In genomic region chr17:50813580-50813979, GRCm38 (mm10) we compare ENCODE assay signal across 22 mouse cellular contexts.
"Had no signal": no experiment of that assay in that cellular context is flagged by ENCODE, and none has a peak within 500 bp of the region (broad histone marks: within the 10 kb centered on the region; RNA-seq: fewer than 3 reads in every experiment).

No protein-coding gene starts in this region.

- DNase-seq: gastrocnemius, postnatal 14 days; gastrocnemius, postnatal 36 days; heart, adult 11 months; heart, adult 2 months; heart, postnatal 36 days; kidney, adult 11 months; layer of hippocampus, adult 9-11 months; layer of hippocampus, postnatal 36 days; left cerebral cortex, postnatal 4 days had no signal

- H3K27ac ChIP-seq: heart, adult 2 months; heart, embryonic 13.5 days; heart, embryonic 15.5 days; hindbrain, embryonic 13.5 days; hindbrain, embryonic 15.5 days; hindbrain, postnatal 0 days; kidney, embryonic 15.5 days; kidney, postnatal 0 days; limb, embryonic 13.5 days; limb, embryonic 15.5 days; liver, embryonic 12.5 days; liver, embryonic 14.5 days had no signal

- H3K27me3 ChIP-seq: heart, embryonic 13.5 days; heart, embryonic 15.5 days; hindbrain, embryonic 13.5 days; hindbrain, embryonic 15.5 days; kidney, embryonic 15.5 days; limb, embryonic 13.5 days; limb, embryonic 15.5 days; liver, embryonic 12.5 days had no signal

- H3K4me2 ChIP-seq: heart, embryonic 11.5 days; heart, embryonic 13.5 days; heart, embryonic 15.5 days; hindbrain, embryonic 13.5 days; hindbrain, embryonic 15.5 days; kidney, embryonic 15.5 days; limb, embryonic 13.5 days; limb, embryonic 15.5 days; liver, embryonic 12.5 days had no signal

- H3K9me3 ChIP-seq: heart, embryonic 13.5 days; heart, embryonic 15.5 days; hindbrain, embryonic 13.5 days; hindbrain, embryonic 15.5 days; kidney, embryonic 15.5 days; limb, embryonic 13.5 days; limb, embryonic 15.5 days; liver, embryonic 12.5 days had no signal

- H3K36me3 ChIP-seq: heart, embryonic 13.5 days; heart, embryonic 15.5 days; hindbrain, embryonic 13.5 days; hindbrain, embryonic 15.5 days; kidney, embryonic 15.5 days; limb, embryonic 13.5 days; limb, embryonic 15.5 days; liver, embryonic 12.5 days had no signal

- H3K4me1 ChIP-seq: heart, embryonic 15.5 days; hindbrain, embryonic 13.5 days; hindbrain, embryonic 15.5 days; kidney, embryonic 15.5 days; limb, embryonic 13.5 days; limb, embryonic 15.5 days; liver, embryonic 12.5 days had no signal

- H3K4me3 ChIP-seq: heart, adult 2 months; heart, embryonic 13.5 days; heart, embryonic 15.5 days; hindbrain, embryonic 13.5 days; hindbrain, embryonic 15.5 days; kidney, embryonic 15.5 days; limb, embryonic 13.5 days; limb, embryonic 15.5 days; liver, embryonic 12.5 days had no signal

- H3K9ac ChIP-seq: heart, embryonic 13.5 days; heart, embryonic 15.5 days; hindbrain, embryonic 13.5 days; hindbrain, embryonic 15.5 days; kidney, embryonic 15.5 days; limb, embryonic 13.5 days; limb, embryonic 15.5 days; liver, embryonic 12.5 days; liver, embryonic 14.5 days had no signal

- ATAC-seq: hindbrain, postnatal 0 days; intestine, embryonic 16.5 days; liver, embryonic 12.5 days had no signal
